Mouse (Mus musculus): Measurements from ENCODE around the gene Rb1. TPM values are rescaled to one million over a fixed set of nuclear protein-coding genes. Genes with fewer than 3 reads are reported as not detected.

Gene Rb1
- polyA plus RNA-seq, 2 experiments: 15.4 to 22.1 TPM

GRCm38 (mm10) chr14:73366278-73366677 lies 40.7 kb upstream of the Rb1 start:
- H3K4me3 ChIP-seq (ENCODE audit: insufficient read depth in 1 of 2, low read depth in 2 of 2, low read length in 2 of 2): no peak overlapping the region
- H3K4me1 ChIP-seq (replicated peaks; ENCODE audit: control insufficient read depth in 2 of 2, insufficient read depth in 2 of 2, low read length in 1 of 2): peaks cover 6 to 14% of the 10 kb centered on the region in 2 experiments; a peak in 3 of 4 replicates
- WGBS (ENCODE audit: insufficient replicate concordance): 89% methylated on average over 11 of the region's 11 CpGs
- H3K27me3 ChIP-seq (ENCODE audit: control insufficient read depth, insufficient read depth, low read length): no peaks in the 10 kb centered on the region
- DNase-seq (ENCODE audit: low read depth in 3 of 3, low spot score in 3 of 3) (no peak), ATAC-seq (ENCODE audit: insufficient read depth) (no peak)
- H3K27ac ChIP-seq: no peak overlapping the region
- no peak for TF ChIP-seq CTCF (IDR thresholded peaks at IDR 0.05; ENCODE audit: low read depth)
- TF ChIP-seq EP300 (IDR thresholded peaks at IDR 0.05; ENCODE audit: low read depth): no peak
- H3K9me3 ChIP-seq (ENCODE audit: control insufficient read depth, low read length): no peaks in the 10 kb centered on the region
- H3K9ac ChIP-seq (replicated peaks): no peak overlapping the region
- peaks cover 63% of the 10 kb centered on the region for H3K36me3 ChIP-seq (replicated peaks; ENCODE audit: control insufficient read depth, insufficient read depth, low read depth)
- no peak overlapping the region for H3K4me2 ChIP-seq (ENCODE audit: low read depth)

GRCm38 (mm10) chr14:73363782-73364181 lies 38.2 kb upstream of the Rb1 start:
- Histone ChIP-seq H3K4me3 (ENCODE audit: insufficient read depth in 1 of 2, low read depth in 2 of 2, low read length in 2 of 2) (no peak overlapping the region), H3K9me3 (ENCODE audit: control insufficient read depth, low read length) (no peaks in the 10 kb centered on the region), H3K36me3 (replicated peaks; ENCODE audit: control insufficient read depth, insufficient read depth, low read depth) (peaks cover 73% of the 10 kb centered on the region), H3K27me3 (ENCODE audit: control insufficient read depth, insufficient read depth, low read length) (no peaks in the 10 kb centered on the region), H3K9ac (replicated peaks) (no peak overlapping the region), H3K4me2 (ENCODE audit: low read depth) (no peak overlapping the region), H3K4me1 (replicated peaks; ENCODE audit: control insufficient read depth in 2 of 2, insufficient read depth in 2 of 2, low read length in 1 of 2) (no peaks in the 10 kb centered on the region), H3K27ac (no peak overlapping the region)
- no peak for TF ChIP-seq CTCF (IDR thresholded peaks at IDR 0.05; ENCODE audit: low read depth)
- ATAC-seq (ENCODE audit: insufficient read depth) (no peak), DNase-seq (ENCODE audit: low read depth in 3 of 3, low spot score in 3 of 3) (no peak)
- 91% methylated on average over 11 of the region's 11 CpGs for WGBS (ENCODE audit: insufficient replicate concordance)

GRCm38 (mm10) chr14:73354700-73355099 lies 29.1 kb upstream of the Rb1 start:
- ATAC-seq (ENCODE audit: insufficient read depth): no peak
- Histone ChIP-seq H3K9ac (replicated peaks) (no peak overlapping the region), H3K36me3 (replicated peaks; ENCODE audit: control insufficient read depth, insufficient read depth, low read depth) (peaks cover 9% of the 10 kb centered on the region), H3K27me3 (ENCODE audit: control insufficient read depth, insufficient read depth, low read length) (no peaks in the 10 kb centered on the region), H3K4me2 (ENCODE audit: low read depth) (no peak overlapping the region), H3K9me3 (ENCODE audit: control insufficient read depth, low read length) (no peaks in the 10 kb centered on the region), H3K4me1 (replicated peaks; ENCODE audit: control insufficient read depth in 2 of 2, insufficient read depth in 2 of 2, low read length in 1 of 2) (0 out of 4 replicates have a peak, but pooled peaks cover 0 to 2% of the 10 kb centered on the region in 2 experiments), H3K27ac (no peak overlapping the region), H3K4me3 (ENCODE audit: insufficient read depth in 1 of 2, low read depth in 2 of 2, low read length in 2 of 2) (no peak overlapping the region)
- TF ChIP-seq CTCF (IDR thresholded peaks at IDR 0.05; ENCODE audit: low read depth) (no peak), EP300 (IDR thresholded peaks at IDR 0.05; ENCODE audit: low read depth) (no peak)
- no peak for DNase-seq (ENCODE audit: low read depth in 3 of 3, low spot score in 3 of 3)
- 65% methylated on average over 8 of the region's 8 CpGs for WGBS (ENCODE audit: insufficient replicate concordance)

- ATAC-seq (ENCODE audit: insufficient read depth): no peak
- Histone ChIP-seq H3K36me3 (replicated peaks; ENCODE audit: control insufficient read depth, insufficient read depth, low read depth) (no peaks in the 10 kb centered on the region; the same call in none of the 2 replicates), H3K27me3 (ENCODE audit: control insufficient read depth, insufficient read depth, low read length) (no peaks in the 10 kb centered on the region), H3K9me3 (ENCODE audit: control insufficient read depth, low read length) (no peaks in the 10 kb centered on the region), H3K4me3 (ENCODE audit: insufficient read depth in 1 of 2, low read depth in 2 of 2, low read length in 2 of 2) (no peak overlapping the region), H3K4me2 (ENCODE audit: low read depth) (no peak overlapping the region), H3K27ac (no peak overlapping the region), H3K4me1 (replicated peaks; ENCODE audit: control insufficient read depth in 2 of 2, insufficient read depth in 2 of 2, low read length in 1 of 2) (peaks cover 0 to 10% of the 10 kb centered on the region in 2 experiments; a peak in 3 of 4 replicates), H3K9ac (replicated peaks) (no peak overlapping the region)
- WGBS (ENCODE audit: insufficient replicate concordance): 74% methylated on average over 5 of the region's 5 CpGs
- DNase-seq (ENCODE audit: low read depth in 3 of 3, low spot score in 3 of 3): no peak
- TF ChIP-seq CTCF (IDR thresholded peaks at IDR 0.05; ENCODE audit: low read depth) (no peak), EP300 (IDR thresholded peaks at IDR 0.05; ENCODE audit: low read depth) (no peak)
These were observed 25.5 kb upstream of the Rb1 start for GRCm38 (mm10) chr14:73351118-73351517.

GRCm38 (mm10) chr14:73350029-73350428 lies 24.4 kb upstream of the Rb1 start:
- Histone ChIP-seq H3K27me3 (ENCODE audit: control insufficient read depth, insufficient read depth, low read length) (no peaks in the 10 kb centered on the region), H3K4me1 (replicated peaks; ENCODE audit: control insufficient read depth in 2 of 2, insufficient read depth in 2 of 2, low read length in 1 of 2) (peaks cover 0 to 10% of the 10 kb centered on the region in 2 experiments; a peak in 3 of 4 replicates), H3K4me3 (ENCODE audit: insufficient read depth in 1 of 2, low read depth in 2 of 2, low read length in 2 of 2) (no peak overlapping the region), H3K36me3 (replicated peaks; ENCODE audit: control insufficient read depth, insufficient read depth, low read depth) (no peaks in the 10 kb centered on the region), H3K4me2 (ENCODE audit: low read depth) (no peak overlapping the region), H3K9ac (replicated peaks) (no peak overlapping the region), H3K27ac (no peak overlapping the region), H3K9me3 (ENCODE audit: control insufficient read depth, low read length) (no peaks in the 10 kb centered on the region)
- no peak for ATAC-seq (ENCODE audit: insufficient read depth)
- DNase-seq (ENCODE audit: low read depth in 3 of 3, low spot score in 3 of 3): no peak
- 39% methylated on average over 1 of the region's 1 CpGs for WGBS (ENCODE audit: insufficient replicate concordance)
- no peak for TF ChIP-seq EP300 (IDR thresholded peaks at IDR 0.05; ENCODE audit: low read depth)
- TF ChIP-seq CTCF (IDR thresholded peaks at IDR 0.05; ENCODE audit: low read depth): no peak
